Mouse (Mus musculus) hindbrain, embryonic 15.5 days (tissue): ENCODE measurements at regions not wholly inside any gene's neighbourhood (a gene's known extent, or its start where the extent isn't known, plus 50 kb on each side); places are given as distances from the start of the nearest gene placed in this dataset.

Source experiments
- ATAC-seq: fragments of 200-750 bp; cut with Nextera tagmentation; 2 replicates; pipeline ENCODE4 v1.8.0; 2017; ENCODE audit warnings: low read depth, moderate number of reproducible peaks, moderate TSS enrichment; ENCODE audit not compliant: low FRiP score
- H3K27ac ChIP-seq: fragments of 300-500 bp; sonication (generic); replicated peaks from 2 replicates; pipeline ENCODE4 v1.5.1; 2015; ENCODE audit warnings: mild to moderate bottlenecking, inconsistent platforms
- H3K27me3 ChIP-seq: fragments of 300-500 bp; sonication (generic); 2 replicates; pipeline ENCODE4 v1.6.1; 2015; ENCODE audit warnings: control low read depth, inconsistent platforms
- H3K36me3 ChIP-seq: fragments of 300-500 bp; sonication (generic); 2 replicates; pipeline ENCODE4 v1.6.1; 2015; ENCODE audit warnings: control low read depth, inconsistent platforms
- H3K4me1 ChIP-seq: fragments of 300-500 bp; sonication (generic); replicated peaks from 2 replicates; pipeline ENCODE4 v1.6.1; 2015; ENCODE audit warnings: control low read depth, inconsistent platforms
- H3K4me2 ChIP-seq: fragments of 300-500 bp; sonication (generic); 2 replicates; pipeline ENCODE4 v1.6.1; 2015; ENCODE audit warnings: moderate library complexity, mild to moderate bottlenecking, inconsistent platforms
- H3K4me3 ChIP-seq: fragments of 300-500 bp; sonication (generic); 2 replicates; pipeline ENCODE4 v1.5.1; 2015; ENCODE audit warnings: mild to moderate bottlenecking, inconsistent platforms
- H3K9ac ChIP-seq: fragments of 300-500 bp; sonication (generic); 2 replicates; pipeline ENCODE4 v1.6.1; 2015; ENCODE audit warnings: inconsistent platforms
- H3K9me3 ChIP-seq: fragments of 300-500 bp; sonication (generic); 2 replicates; pipeline ENCODE4 v1.6.1; 2016; ENCODE audit warnings: control low read depth, inconsistent platforms
- WGBS: fragments of 180-500 bp; shearing (Covaris S2); methylation state at CpG from one replicate; pipeline ENCODE4 v1.1.7; 2015; 5-methylcytosine and 5-hydroxymethylcytosine counted together

GRCm38 (mm10) chr8:24353842-24354241, 371.8 kb downstream of the Adam3 start:
- no peak for ATAC-seq
- Histone ChIP-seq H3K27me3 (no peaks in the 10 kb centered on the region), H3K4me2 (no peak overlapping the region), H3K4me1 (peaks cover 8% of the 10 kb centered on the region; the same call in 1 of the 2 replicates), H3K9me3 (no peaks in the 10 kb centered on the region), H3K27ac (no peak overlapping the region), H3K36me3 (no peaks in the 10 kb centered on the region), H3K4me3 (no peak overlapping the region), H3K9ac (no peak overlapping the region)
- WGBS = 57% methylated on average over 7 of the region's 7 CpGs

- peak overlapping the region; percentile 19; the same call in 1 of the 2 replicates for H3K4me2 ChIP-seq
- peaks cover 8% of the 10 kb centered on the region; the same call in 1 of the 2 replicates for H3K4me1 ChIP-seq
- H3K27me3 ChIP-seq = no peaks in the 10 kb centered on the region
- no peak for ATAC-seq
- no peak overlapping the region for H3K4me3 ChIP-seq
- 71% methylated on average over 9 of the region's 9 CpGs for WGBS
- H3K27ac ChIP-seq = no peak overlapping the region
- H3K9ac ChIP-seq = no peak overlapping the region
- no peaks in the 10 kb centered on the region for H3K36me3 ChIP-seq
- H3K9me3 ChIP-seq = no peaks in the 10 kb centered on the region
Measured at GRCm38 (mm10) chr8:24352322-24352721, 373.3 kb downstream of the Adam3 start.

GRCm38 (mm10) chr8:24351760-24352159, 373.9 kb downstream of the Adam3 start:
- 24% methylated on average over 6 of the region's 6 CpGs for WGBS
- H3K27ac ChIP-seq = no peak overlapping the region
- no peak overlapping the region for H3K9ac ChIP-seq
- H3K4me2 ChIP-seq = peak overlapping the region; percentile 19
- H3K9me3 ChIP-seq = no peaks in the 10 kb centered on the region
- H3K36me3 ChIP-seq = no peaks in the 10 kb centered on the region
- H3K4me3 ChIP-seq = no peak overlapping the region
- H3K4me1 ChIP-seq = peaks cover 8% of the 10 kb centered on the region; the same call in 1 of the 2 replicates
- no peaks in the 10 kb centered on the region for H3K27me3 ChIP-seq
- no peak for ATAC-seq

GRCm38 (mm10) chr8:24346390-24347113, 379.1 kb downstream of the Adam3 start:
- Histone ChIP-seq H3K27ac (no peak overlapping the region), H3K4me2 (no peak overlapping the region), H3K27me3 (no peaks in the 10 kb centered on the region), H3K4me3 (no peak overlapping the region), H3K4me1 (0 out of 2 replicates have a peak, but pooled peaks cover under 1% of the 10 kb centered on the region), H3K9ac (no peak overlapping the region), H3K9me3 (no peaks in the 10 kb centered on the region), H3K36me3 (no peaks in the 10 kb centered on the region)
- no peak for ATAC-seq
- 80% methylated on average over 6 of the region's 6 CpGs for WGBS

- H3K27ac ChIP-seq = no peak overlapping the region
- no peak overlapping the region for H3K9ac ChIP-seq
- no peaks in the 10 kb centered on the region for H3K36me3 ChIP-seq
- WGBS = 91% methylated on average over 9 of the region's 9 CpGs
- no peak for ATAC-seq
- H3K4me2 ChIP-seq = no peak overlapping the region
- no peak overlapping the region for H3K4me3 ChIP-seq
- H3K9me3 ChIP-seq = no peaks in the 10 kb centered on the region
- H3K4me1 ChIP-seq = no peaks in the 10 kb centered on the region
- no peaks in the 10 kb centered on the region for H3K27me3 ChIP-seq
Measured at GRCm38 (mm10) chr8:24338694-24339093, 387.0 kb downstream of the Adam3 start.

GRCm38 (mm10) chr8:24337635-24338034, 388.0 kb downstream of the Adam3 start:
- no peaks in the 10 kb centered on the region for H3K36me3 ChIP-seq
- H3K4me3 ChIP-seq = no peak overlapping the region
- H3K9ac ChIP-seq = no peak overlapping the region
- H3K9me3 ChIP-seq = no peaks in the 10 kb centered on the region
- peak; percentile 66 for ATAC-seq
- WGBS = 52% methylated on average over 6 of the region's 6 CpGs
- no peak overlapping the region for H3K27ac ChIP-seq
- H3K4me1 ChIP-seq = no peaks in the 10 kb centered on the region
- no peak overlapping the region for H3K4me2 ChIP-seq
- no peaks in the 10 kb centered on the region for H3K27me3 ChIP-seq

- Histone ChIP-seq H3K36me3 (no peaks in the 10 kb centered on the region), H3K4me3 (no peak overlapping the region), H3K4me1 (no peaks in the 10 kb centered on the region), H3K9ac (no peak overlapping the region), H3K27me3 (no peaks in the 10 kb centered on the region), H3K4me2 (no peak overlapping the region), H3K27ac (no peak overlapping the region), H3K9me3 (no peaks in the 10 kb centered on the region)
- WGBS = 30% methylated on average over 5 of the region's 5 CpGs
- peak; percentile 54; the same call in 1 of the 2 replicates for ATAC-seq
Measured at GRCm38 (mm10) chr8:24335709-24336108, 389.9 kb downstream of the Adam3 start.

GRCm38 (mm10) chr8:24333705-24334104, 391.9 kb downstream of the Adam3 start:
- no peak for ATAC-seq
- Histone ChIP-seq H3K27me3 (no peaks in the 10 kb centered on the region), H3K27ac (no peak overlapping the region), H3K36me3 (no peaks in the 10 kb centered on the region), H3K4me3 (no peak overlapping the region), H3K4me1 (no peaks in the 10 kb centered on the region), H3K9ac (no peak overlapping the region), H3K4me2 (no peak overlapping the region), H3K9me3 (no peaks in the 10 kb centered on the region)
- WGBS = 81% methylated on average over 4 of the region's 4 CpGs

GRCm38 (mm10) chr8:24310893-24311292, 414.8 kb downstream of the Adam3 start:
- Histone ChIP-seq H3K27me3 (no peaks in the 10 kb centered on the region), H3K36me3 (no peaks in the 10 kb centered on the region), H3K4me2 (no peak overlapping the region), H3K9ac (no peak overlapping the region), H3K4me3 (no peak overlapping the region), H3K9me3 (no peaks in the 10 kb centered on the region), H3K27ac (no peak overlapping the region), H3K4me1 (no peaks in the 10 kb centered on the region)
- 62% methylated on average over 4 of the region's 4 CpGs for WGBS
- ATAC-seq = no peak

- Histone ChIP-seq H3K27ac (no peak overlapping the region), H3K36me3 (no peaks in the 10 kb centered on the region), H3K9ac (no peak overlapping the region), H3K4me1 (no peaks in the 10 kb centered on the region), H3K4me2 (no peak overlapping the region), H3K4me3 (no peak overlapping the region), H3K9me3 (no peaks in the 10 kb centered on the region), H3K27me3 (no peaks in the 10 kb centered on the region)
- ATAC-seq = no peak
- 81% methylated on average over 1 of the region's 1 CpGs for WGBS
Measured at GRCm38 (mm10) chr8:24294565-24294964, 431.1 kb downstream of the Adam3 start.

- Histone ChIP-seq H3K4me2 (no peak overlapping the region), H3K9ac (no peak overlapping the region), H3K27ac (no peak overlapping the region), H3K9me3 (no peaks in the 10 kb centered on the region), H3K4me1 (no peaks in the 10 kb centered on the region), H3K36me3 (no peaks in the 10 kb centered on the region), H3K4me3 (no peak overlapping the region), H3K27me3 (no peaks in the 10 kb centered on the region)
- WGBS = 68% methylated on average over 6 of the region's 6 CpGs
- no peak for ATAC-seq
Measured at GRCm38 (mm10) chr8:24287861-24288260, 437.8 kb downstream of the Adam3 start.

GRCm38 (mm10) chr8:24284966-24285365, 440.7 kb downstream of the Adam3 start:
- 92% methylated on average over 2 of the region's 2 CpGs for WGBS

More at GRCm38 (mm10) chr8:24284966-24285365, 440.7 kb downstream of the Adam3 start:
- Histone ChIP-seq H3K9ac (no peak overlapping the region), H3K36me3 (no peaks in the 10 kb centered on the region), H3K4me3 (no peak overlapping the region), H3K27me3 (no peaks in the 10 kb centered on the region), H3K4me2 (no peak overlapping the region), H3K9me3 (no peaks in the 10 kb centered on the region), H3K4me1 (no peaks in the 10 kb centered on the region), H3K27ac (no peak overlapping the region)
- ATAC-seq = no peak
